Mouse (Mus musculus): Measurements from ENCODE around the gene Arhgef7.

DNA sequence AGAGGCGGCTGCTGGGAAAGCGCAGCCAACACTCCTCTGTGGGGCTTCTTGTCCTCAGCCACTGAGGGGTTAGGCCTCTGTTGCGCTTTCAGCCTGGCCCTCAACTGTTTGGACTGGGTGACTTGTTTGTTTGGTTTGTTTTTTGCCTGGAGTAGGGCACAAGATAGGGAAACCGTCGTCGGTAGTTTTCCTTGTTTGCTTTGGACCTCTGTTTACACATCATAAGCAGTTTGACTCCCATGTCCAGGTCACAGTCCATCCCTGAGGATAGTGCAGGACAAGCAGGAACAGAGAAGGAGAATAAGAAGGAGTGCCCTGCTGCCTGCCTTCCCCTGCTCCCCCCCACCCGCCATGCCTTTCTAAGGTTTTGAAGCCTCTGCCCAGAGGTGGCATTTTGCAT lies 86.3 kb downstream of the Arhgef7 start:
- TF ChIP-seq CTCF (IDR thresholded peaks at IDR 0.05; ENCODE audit: low read depth) (no peak), EP300 (IDR thresholded peaks at IDR 0.05; ENCODE audit: low read depth) (no peak)
